1 mouse cellular context compared by ENCODE assay signal in the genomic region with DNA sequence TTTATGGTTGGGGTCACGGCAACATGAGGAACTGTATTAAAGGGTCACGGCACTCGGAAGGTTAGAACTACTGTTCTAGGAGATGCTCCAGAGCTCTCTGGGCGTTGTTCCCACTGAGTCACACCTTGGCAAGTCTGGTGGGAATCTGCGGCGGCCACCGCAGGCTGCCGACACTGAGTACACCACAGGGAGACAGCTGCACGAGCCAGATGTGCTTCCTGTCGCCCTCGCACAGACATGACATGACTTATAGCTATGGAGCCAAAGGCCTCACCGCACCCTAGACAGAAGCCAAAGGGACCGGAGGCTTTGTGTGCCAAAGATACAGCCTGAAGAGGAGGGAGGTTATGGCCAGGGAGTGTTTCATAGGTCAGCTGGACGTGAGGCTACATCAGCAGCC.
TF ChIP-seq lines count a peak whose summit lies in the region.

No protein-coding gene starts in this region.

TF ChIP-seq in myocyte, 11 proteins besides CTCF, POLR2A, EP300 and RAD21:
- peak in 2 of 3 experiments; percentile 97 to 99 for TF ChIP-seq MYOD1 (IDR thresholded peaks at IDR 0.05; ENCODE audit: control insufficient read depth in 1 of 3, insufficient read length in 2 of 3, low read depth in 2 of 3)
- TF ChIP-seq REST (IDR thresholded peaks at IDR 0.05; ENCODE audit: insufficient read depth, insufficient read length) = no peak
- TF ChIP-seq E2F4 (IDR thresholded peaks at IDR 0.05; ENCODE audit: insufficient read depth) = no peak
- TF ChIP-seq TCF12 (IDR thresholded peaks at IDR 0.05; ENCODE audit: insufficient read depth, poor library complexity, severe bottlenecking) = peak; percentile 55
- peak; percentile 68 to 92 (median 84) for TF ChIP-seq MYOG (IDR thresholded peaks at IDR 0.05; ENCODE audit: control insufficient read depth in 1 of 3, insufficient read depth in 1 of 3, insufficient read length in 2 of 3, low read depth in 2 of 3)
- no peak for TF ChIP-seq POLR2AphosphoS2 (IDR thresholded peaks at IDR 0.05; ENCODE audit: insufficient read length, low read depth)
- no peak for TF ChIP-seq SRF (IDR thresholded peaks at IDR 0.05; ENCODE audit: control insufficient read depth, insufficient read length, low read depth)
- no peak for TF ChIP-seq MAX (IDR thresholded peaks at IDR 0.05; ENCODE audit: low read depth)
- no peak for TF ChIP-seq USF1 (IDR thresholded peaks at IDR 0.05; ENCODE audit: low read depth)
- peak; percentile 94 for TF ChIP-seq TCF3 (IDR thresholded peaks at IDR 0.05; ENCODE audit: insufficient read length, low read depth)
- TF ChIP-seq CEBPB (IDR thresholded peaks at IDR 0.05; ENCODE audit: insufficient read depth, poor library complexity, severe bottlenecking) = no peak
